Mouse (Mus musculus) frontal cortex, postnatal 14 days (tissue): ENCODE results near the gene Ppp1r21.

Source experiments
- DNase-seq, 2 experiments: peaks; one replicate each; pipeline ENCODE4 v3.0.0; 2022; ENCODE audit warnings: low spot score in 2 of 2

Gene Ppp1r21

DNA sequence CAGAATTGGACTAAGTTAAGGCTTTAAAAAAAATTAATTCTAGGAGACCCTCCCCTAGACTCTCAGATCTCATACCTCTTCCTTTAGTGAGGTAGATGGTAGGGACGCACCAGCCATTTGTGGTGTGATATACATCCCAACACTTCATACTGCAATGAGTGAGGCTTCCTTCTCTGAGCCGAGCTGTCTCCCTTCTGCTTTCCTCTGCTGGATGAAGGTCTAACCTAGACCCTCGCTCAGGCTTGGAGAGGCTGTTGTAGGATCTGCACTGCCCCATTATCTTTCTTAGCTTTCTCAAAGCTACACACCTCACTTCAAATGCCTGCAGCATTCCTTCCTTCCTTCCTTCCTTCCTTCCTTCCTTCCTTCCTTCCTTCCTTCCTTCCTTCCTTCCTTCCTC lies 83.8 kb downstream of the Ppp1r21 start:
- no peak for DNase-seq

DNA sequence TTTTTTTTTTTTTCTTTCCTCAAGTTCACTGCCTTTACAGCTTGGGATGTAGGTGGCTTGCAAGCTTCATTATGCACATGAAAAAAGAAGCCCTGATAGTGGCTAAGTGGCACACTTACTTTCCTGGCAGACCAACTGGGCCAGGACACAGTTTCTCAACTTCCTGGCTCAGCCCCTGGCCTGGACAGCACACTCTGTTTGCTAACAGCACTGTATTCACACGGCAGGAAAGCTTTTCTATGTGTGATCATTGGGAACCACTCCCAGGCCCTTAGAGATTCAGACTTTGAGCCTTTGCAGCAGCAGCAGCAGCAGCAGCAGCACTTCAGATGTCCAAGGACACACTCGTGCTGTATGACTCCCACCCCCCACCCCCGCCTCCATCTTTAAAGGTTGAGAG lies 84.3 kb downstream of the Ppp1r21 start:
- no peak for DNase-seq

DNA sequence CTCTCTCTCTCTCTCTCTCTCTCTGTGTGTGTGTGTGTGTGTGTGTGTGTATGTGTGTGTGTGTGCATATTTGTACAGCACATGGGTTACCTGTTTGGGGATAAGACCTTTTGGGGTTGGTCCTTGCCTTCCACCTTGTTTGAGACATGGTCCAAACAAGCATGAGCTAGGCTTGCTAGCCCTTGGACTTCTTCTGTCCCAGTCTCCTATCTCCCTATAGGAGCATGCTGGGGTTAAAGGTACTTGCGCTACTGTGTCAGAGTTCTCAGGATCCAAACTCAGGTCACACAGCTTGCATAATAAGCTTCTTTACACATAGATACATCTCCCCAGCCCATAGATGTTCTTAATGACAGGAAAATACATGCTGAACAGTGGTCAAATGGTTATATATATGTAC lies 84.8 kb downstream of the Ppp1r21 start:
- no peak for DNase-seq

DNA sequence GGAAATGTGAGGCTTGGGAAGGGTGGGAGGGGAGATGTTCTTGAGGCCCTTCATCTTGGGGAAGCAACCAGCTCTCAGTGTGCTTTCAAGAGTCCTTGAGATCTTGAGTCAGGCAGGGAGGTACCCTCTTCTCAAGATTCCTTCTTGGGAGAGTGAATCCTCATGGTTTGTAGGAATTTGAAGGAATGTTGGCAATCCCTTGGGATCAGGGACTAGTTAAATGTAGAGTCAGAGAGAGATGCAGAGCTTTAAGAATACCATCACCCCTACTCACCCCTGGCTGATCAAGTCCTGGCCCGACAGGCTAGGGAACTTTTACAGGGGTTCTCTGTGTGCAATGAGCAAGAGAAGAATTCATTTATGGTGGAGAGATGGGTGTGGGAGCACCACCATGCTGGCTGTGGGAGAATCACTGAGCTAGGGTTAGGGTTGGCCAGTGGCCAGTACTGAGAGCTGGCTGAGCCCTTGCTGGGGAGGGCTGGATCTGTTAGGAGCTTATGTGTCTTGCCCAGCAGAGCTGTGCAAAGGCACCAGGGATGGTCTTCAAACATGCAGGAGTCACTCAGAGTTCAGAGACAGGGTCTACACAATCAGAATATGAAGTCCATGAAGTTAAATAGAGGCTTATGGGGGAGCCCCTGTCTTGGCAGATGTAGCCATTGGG lies 85.7 kb downstream of the Ppp1r21 start:
- DNase-seq: no peak

DNA sequence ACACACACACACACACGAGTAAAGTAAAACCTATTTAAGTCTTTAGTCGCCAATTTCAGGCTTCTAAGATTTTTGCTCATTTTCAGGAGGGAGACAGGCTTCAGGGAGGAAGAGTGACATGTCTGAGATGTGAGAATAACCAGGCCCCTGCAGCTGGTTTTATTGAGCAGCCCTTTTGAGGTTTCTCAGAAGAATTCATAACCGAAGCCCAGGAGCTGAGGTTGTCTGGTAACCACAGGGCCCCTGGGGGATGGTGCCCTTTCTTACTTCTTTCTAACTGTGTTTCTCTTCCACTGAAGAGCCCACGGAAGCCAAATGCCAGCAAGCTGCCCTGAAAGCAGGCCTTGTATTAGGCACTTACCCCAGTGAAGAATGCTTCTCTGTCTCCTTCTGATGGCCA lies 91.0 kb downstream of the Ppp1r21 start:
- no peak for DNase-seq

DNA sequence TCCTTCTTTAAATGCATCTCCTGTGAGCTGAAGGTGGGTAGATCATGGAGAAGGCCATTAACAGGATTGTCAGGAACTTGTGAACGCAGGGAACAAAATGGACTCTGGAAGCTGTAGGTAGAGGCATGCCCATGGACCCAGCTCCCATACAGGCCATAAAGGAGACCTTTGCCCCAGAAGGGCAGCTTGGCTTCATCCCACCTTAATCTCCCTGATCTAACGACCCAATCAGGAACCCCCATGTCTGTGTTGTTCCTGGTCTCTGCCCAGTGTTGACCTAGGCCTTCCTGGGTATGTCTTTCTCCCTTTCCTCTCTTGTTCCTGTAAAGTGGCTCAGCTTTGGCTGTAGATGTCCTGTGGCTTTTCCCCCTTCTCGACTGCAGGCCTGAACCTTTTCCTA lies 91.5 kb downstream of the Ppp1r21 start:
- DNase-seq: no peak

DNA sequence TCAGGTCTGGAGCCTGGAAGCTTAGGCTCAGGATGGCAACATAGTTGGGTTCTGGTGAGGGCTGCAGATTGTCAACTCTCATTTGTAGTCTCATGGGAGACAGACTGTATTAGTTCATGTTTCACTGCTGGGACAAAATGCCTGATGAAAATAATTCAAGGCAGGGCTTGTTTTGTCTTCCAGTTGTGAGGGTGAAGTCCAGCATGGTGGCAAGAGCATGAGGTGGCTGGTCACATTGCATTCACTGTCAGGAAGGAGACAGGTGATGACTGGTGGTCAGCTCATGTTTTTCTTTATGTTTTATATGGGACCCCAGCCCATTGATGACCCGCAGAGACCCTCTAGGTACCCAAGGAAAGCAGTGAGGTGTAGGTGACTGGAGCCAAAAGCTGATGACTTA lies 92.8 kb downstream of the Ppp1r21 start:
- no peak for DNase-seq

DNA sequence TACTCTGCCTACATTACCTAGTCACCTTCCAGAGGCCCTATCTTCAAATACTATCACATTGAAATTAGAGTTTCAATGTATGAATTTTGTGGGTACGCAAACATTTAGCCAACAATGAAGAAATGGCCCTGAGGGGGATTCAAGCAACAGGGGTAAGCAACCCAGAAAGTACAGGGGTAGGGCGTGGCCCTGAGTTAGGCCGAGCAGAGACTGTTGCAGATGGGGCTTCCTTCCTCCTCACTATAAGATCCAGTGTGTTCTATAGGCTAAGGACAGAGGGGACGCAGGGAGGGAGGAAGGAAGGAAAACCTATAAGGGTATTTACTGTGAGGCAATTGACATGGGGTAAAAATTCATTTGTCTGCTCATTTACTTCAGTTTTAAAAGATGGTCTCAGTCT lies 94.5 kb downstream of the Ppp1r21 start:
- DNase-seq: no peak

DNA sequence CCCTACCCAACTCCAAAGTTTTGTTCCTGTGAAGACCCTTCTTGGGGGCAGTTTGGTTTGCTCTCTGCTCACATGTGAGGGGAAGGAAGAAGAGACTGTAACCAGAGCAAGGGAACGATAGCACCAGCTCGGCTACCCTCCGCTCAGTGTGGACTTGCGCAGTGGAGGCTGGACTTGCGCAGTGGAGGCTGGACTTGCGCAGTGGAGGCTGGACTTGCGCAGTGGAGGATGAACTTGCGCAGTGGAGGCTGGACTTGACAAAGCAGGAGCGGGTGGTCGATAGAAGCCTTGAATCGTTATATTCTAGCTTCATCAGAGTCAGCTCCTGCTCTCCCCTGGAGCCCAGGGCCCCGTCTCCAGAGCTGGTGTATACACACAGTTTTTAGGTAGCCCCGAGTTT lies 95.4 kb downstream of the Ppp1r21 start:
- no peak for DNase-seq

DNA sequence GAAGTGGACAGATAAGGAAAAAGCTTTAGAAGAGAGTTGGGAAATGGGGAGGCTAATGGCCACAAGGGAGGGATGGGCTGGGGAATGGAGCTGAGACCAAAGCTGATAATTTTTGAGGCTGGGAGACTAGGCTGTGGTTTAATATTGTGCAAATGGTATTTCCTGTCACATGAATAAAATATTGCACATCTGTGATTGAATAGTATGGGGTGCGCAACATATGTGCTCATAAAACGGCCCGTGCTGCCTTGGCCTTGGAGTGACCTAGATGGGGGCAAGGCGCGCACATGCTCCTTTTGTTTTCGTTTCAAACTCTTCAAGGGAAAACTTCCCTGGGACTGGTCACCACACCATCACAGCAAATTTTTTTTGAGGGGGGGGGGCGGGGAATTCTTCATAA lies 96.0 kb downstream of the Ppp1r21 start:
- no peak for DNase-seq

DNA sequence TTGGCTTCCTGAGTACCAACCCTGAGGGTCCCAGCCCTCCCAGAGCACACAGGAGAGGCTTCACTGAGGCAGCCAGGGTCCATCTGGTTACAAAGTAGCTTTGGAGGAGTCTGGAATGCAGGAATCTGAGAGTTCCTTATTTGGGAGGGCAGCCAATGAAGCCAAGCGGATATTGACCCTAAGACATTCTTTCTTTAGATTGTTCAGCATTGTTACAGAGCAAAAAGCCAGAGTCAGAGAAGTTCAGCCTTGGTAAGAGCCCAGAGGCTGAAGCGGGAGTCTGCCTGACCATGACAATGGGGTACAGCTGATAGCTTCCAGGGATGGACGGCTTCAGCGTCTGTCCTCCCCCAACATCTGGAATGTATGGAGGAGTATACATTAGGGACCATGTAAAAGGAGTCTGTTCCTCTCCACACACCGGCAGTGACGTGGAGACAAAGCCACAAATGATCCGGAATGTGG lies 96.5 kb downstream of the Ppp1r21 start:
- no peak for DNase-seq

DNA sequence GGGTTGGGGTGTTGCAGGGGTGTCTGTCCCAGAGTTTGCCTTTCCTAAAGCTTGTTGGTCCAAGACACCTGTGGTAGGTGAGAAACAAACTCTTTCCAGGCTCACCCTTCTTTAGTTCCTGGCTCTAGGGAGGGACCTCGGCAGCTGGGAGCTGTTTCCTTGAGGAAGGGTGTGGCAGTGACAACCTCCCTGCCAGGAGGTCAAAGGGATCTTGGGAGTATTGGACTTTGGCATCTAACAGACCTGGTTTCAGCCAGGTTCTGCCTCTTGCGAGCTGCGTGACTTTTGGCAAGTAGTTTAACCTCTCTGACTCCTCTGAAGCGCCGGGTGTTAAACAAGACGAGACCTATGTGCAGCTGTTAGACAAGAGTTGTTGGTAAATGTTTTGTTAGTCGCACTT lies 97.2 kb downstream of the Ppp1r21 start:
- DNase-seq: no peak

DNA sequence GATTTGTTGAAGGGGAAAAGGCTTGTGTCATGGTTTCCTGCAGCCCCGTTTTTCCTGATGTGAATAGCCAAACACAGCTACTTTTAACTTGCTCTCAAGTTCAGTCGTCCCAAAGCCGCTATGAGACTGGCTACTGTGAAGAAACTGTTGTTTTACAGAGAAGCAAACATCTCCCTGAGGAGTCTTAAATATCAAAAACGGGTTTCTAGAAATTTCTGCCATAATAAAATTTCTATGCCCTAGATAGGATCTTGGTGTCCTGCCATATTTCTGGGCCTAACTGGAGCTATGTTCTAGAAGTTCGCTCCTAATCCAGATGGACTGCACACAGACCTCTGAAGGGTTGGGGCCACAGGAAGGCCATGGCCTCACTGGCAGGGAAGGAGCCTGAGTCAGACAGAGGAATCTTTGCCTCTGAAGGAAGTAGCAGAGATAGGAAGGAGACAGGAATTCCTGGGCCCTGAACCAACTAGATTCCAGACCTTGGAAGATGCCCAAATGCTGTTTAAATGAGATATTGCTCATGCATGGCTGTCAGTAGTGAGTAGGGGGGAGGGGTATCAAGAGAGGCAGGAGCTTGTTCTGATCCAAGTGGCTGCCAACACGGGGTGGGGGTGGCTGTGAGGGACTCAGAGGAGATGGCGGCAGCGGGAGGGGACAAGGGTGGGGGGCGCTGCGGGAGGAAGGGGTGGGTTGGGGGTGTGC lies 98.9 kb downstream of the Ppp1r21 start:
- DNase-seq: no peak

DNA sequence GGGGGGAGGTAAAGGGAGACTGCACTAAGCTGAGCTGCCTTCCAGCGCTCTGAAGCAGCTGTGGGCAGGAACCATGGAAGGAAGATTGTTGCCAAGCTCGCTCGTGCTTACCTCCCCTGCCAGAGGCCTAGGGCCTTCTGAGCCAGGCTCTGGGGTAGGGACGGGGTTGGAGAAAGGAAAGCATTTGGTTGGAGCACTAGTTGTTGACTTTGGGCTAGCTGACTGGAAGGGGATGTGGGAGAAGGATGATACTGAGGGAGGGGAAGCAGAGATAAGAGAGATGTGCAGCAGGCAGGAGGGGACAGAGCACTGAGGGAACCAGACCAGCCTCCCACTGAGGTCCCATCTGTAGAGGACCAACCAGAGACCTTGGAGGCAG lies 99.5 kb downstream of the Ppp1r21 start:
- no peak for DNase-seq

DNA sequence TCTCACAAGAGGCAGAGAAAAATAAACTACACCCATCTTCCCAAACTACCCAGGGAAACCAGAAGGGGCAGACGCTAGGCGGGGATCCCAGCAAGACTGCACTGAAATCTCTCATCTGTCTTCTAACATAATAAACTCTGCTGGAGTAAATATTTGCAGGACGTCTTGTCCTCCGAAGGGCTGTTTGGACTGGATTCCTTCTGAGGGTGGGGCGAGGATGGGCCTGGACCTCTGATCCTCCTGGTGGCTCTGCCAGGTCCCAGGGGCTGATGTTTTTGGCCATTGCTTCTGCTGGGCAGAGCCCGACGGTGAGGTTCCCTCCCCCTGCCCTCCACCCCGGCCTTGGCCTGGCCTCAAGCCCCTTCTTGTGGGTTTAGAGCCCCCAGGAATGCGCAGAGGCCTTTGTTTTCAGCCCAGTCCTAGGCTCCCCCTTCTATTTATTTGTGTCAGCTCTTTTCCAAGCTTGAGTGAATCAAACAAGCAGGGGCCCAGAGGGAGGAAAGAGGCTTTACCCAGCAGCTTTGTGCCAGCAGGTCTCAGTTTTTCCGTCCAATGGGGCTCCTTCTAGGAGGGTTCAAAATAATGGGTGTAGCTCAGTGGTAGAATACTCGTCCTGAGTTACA lies 100.1 kb downstream of the Ppp1r21 start:
- DNase-seq: no peak

DNA sequence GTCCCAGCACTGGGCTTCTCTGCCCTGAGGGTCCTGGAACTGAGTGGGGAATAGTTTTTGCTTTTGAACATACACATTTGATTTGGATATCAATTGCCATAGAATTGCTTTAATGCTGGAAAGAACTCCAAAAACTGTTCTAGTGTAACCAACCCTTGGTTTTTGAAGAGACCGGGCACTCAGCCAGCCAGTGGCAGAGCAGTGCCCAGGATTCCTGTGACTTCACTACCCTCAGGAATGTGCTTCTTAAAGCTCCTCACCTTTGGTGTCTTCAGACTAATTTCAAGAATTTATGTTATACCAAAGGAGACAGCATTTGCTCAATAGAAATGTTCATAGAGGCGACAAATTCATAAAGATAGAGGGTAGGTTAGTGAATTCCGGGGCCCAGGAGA lies 100.6 kb downstream of the Ppp1r21 start:
- DNase-seq: no peak

DNA sequence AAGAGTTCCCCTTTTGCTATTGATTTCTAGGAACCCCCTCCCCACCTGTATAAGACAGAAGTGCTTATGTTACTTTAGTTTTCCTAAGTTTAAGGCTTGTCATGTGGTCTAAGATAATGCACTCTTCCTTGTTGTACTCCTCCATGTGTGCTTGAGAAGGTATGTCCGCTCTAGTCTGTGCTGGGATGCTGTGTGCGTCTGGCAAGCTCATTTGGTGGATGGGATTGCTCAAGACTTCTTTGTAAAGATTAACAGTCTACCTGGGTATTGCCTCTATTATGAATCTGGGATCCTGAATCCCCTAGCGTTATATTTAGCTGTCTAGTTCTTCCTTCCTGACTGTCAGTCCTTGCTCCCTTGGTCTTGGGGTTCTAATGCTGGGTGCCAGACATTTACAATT lies 102.7 kb downstream of the Ppp1r21 start:
- no peak for DNase-seq

DNA sequence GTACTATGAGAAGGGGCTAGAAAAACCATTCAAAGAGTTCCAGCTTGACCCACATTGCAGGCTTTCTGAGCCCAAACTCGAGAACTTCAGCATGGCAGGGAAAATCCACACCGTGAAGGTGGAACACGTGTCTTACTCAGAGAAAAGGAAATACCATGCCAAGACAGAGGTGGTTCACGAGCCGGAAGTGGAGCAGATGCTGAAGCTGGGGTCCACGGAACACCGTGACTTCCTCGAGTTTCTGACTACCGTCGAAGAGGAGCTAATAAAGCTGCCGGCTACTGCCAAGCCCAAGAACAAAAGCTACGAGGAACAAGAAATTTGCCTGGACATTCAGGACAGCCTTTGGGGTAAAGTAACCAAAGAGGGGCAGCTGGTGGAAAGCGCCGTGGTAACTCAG lies 106.2 kb downstream of the Ppp1r21 start:
- no peak for DNase-seq

DNA sequence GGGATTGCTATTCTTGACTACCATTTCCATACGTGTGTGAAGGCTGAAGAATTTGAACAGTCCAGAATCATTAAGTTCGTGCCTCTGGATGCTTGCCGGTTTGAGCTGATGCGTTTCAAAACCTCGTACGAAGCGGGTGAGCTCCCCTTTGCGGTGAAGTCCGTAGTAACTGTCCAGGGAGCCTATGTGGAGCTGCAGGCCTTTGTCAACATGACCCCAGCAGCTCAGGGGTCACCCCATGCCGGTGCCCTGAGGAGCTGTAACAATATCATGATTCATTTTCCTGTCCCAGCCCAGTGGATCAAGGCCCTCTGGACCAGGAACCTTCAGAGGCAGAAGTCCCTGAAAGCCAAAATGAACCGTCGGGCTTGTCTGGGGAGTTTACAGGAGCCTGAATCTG lies 106.7 kb downstream of the Ppp1r21 start:
- peak in 1 of 2 experiments; percentile 25 for DNase-seq
